8 mouse cellular contexts compared by ENCODE assay signal in genomic region chr15:77356248-77356810, GRCm38 (mm10). TPM values are rescaled to one million over a fixed set of nuclear protein-coding genes. Genes with fewer than 3 reads are reported as not detected.
A peak's percentile ranks its signal among the peaks of the same experiment; 100 is the strongest.
DNase-seq lines count a peak whose midpoint lies in the region; ATAC-seq lines count a peak whose summit lies in the region.

No protein-coding gene starts in this region.

- peak overlapping the region; percentile 14; the same call in 1 of the 2 replicates for H3K27ac ChIP-seq in forebrain, embryonic 16.5 days (ENCODE audit: low read length)
- no peak overlapping the region for H3K27ac ChIP-seq in liver, embryonic 13.5 days

- H3K4me3 ChIP-seq in forebrain, embryonic 16.5 days (replicated peaks; ENCODE audit: low read length): no peak overlapping the region
- H3K4me3 ChIP-seq in liver, embryonic 13.5 days (replicated peaks): peak overlapping the region; percentile 2; the same call in 1 of the 2 replicates

- no peak for DNase-seq in frontal cortex, postnatal 25 days (ENCODE audit: low spot score in 2 of 2)
- DNase-seq in ES-CJ7 (ENCODE audit: low read depth, low spot score): peak; percentile 96
- no peak for DNase-seq in liver, embryonic 13.5 days
- DNase-seq in adrenal gland, postnatal 25 days: no peak
- DNase-seq in kidney, postnatal 36 days: no peak

- H3K36me3 ChIP-seq in forebrain, embryonic 16.5 days (ENCODE audit: control insufficient read depth, insufficient read depth): no peaks in the 10 kb centered on the region
- H3K36me3 ChIP-seq in liver, embryonic 13.5 days: no peaks in the 10 kb centered on the region

- peak overlapping the region; percentile 40 for H3K4me2 ChIP-seq in forebrain, embryonic 16.5 days (ENCODE audit: low read length)
- peak overlapping the region; percentile 36 for H3K4me2 ChIP-seq in liver, embryonic 13.5 days

- H3K4me1 ChIP-seq in forebrain, embryonic 16.5 days (replicated peaks; ENCODE audit: control insufficient read depth, insufficient read depth, low read length): peaks cover 34% of the 10 kb centered on the region
- peaks cover 32% of the 10 kb centered on the region for H3K4me1 ChIP-seq in liver, embryonic 13.5 days (replicated peaks)

- H3K27me3 ChIP-seq in forebrain, embryonic 16.5 days (replicated peaks; ENCODE audit: control insufficient read depth, insufficient read depth, low read length): no peaks in the 10 kb centered on the region
- peaks cover 9% of the 10 kb centered on the region for H3K27me3 ChIP-seq in liver, embryonic 13.5 days

- H3K9ac ChIP-seq in forebrain, embryonic 16.5 days (replicated peaks; ENCODE audit: low read depth, low read length): peak overlapping the region; percentile 35; the same call in 1 of the 2 replicates
- H3K9ac ChIP-seq in liver, embryonic 13.5 days: no peak overlapping the region

- no peaks in the 10 kb centered on the region for H3K9me3 ChIP-seq in forebrain, embryonic 16.5 days (ENCODE audit: control insufficient read depth, low read length)
- no peaks in the 10 kb centered on the region for H3K9me3 ChIP-seq in liver, embryonic 13.5 days (replicated peaks)

- WGBS in forebrain, embryonic 16.5 days: 14% methylated on average over 11 of the region's 11 CpGs
- 11% methylated on average over 11 of the region's 11 CpGs for WGBS in liver, embryonic 13.5 days (ENCODE audit: insufficient replicate concordance)

- ATAC-seq in frontal cortex, adult (ENCODE audit: low TSS enrichment): peak; percentile 56
- ATAC-seq in forebrain, embryonic 16.5 days: peak; percentile 44
- peak; percentile 48 for ATAC-seq in liver, embryonic 13.5 days (ENCODE audit: low read depth)
- no peak for ATAC-seq in erythroid progenitor cell, adult 5-6 weeks (replicated peaks; ENCODE audit: low FRiP score, poor library complexity, severe bottlenecking)

RNA-seq across cellular contexts. Expression of gene Apol7a, which starts 42.6 kb away (rescaled TPM):
- polyA plus RNA-seq in forebrain, embryonic 16.5 days (2015; fragmentation: Nextera tagmentation; extraction: Ambion mirVana): not detected in 2 replicates
- 0.17 and 0.27 TPM in 2 replicates for polyA plus RNA-seq in liver, embryonic 13.5 days (2015; fragmentation: Nextera tagmentation; extraction: Ambion mirVana)
- not detected in 2 replicates for total RNA-seq in adrenal gland, postnatal 25 days (2021)
- total RNA-seq in erythroid progenitor cell, adult 5-6 weeks (2015; ENCODE audit: low replicate concordance): not detected in 2 replicates
- total RNA-seq in erythroid progenitor cell, adult 5-6 weeks (2017; ENCODE audit: low replicate concordance): not detected in 2 replicates

RNA-seq across cellular contexts. Expression of gene Rbfox2, which starts 49.5 kb away (rescaled TPM):
- polyA plus RNA-seq in forebrain, embryonic 16.5 days (2015; fragmentation: Nextera tagmentation; extraction: Ambion mirVana): 212 and 226 TPM in 2 replicates
- polyA plus RNA-seq in liver, embryonic 13.5 days (2015; fragmentation: Nextera tagmentation; extraction: Ambion mirVana): 6.7 and 9.5 TPM in 2 replicates
- 56.5 and 68.7 TPM in 2 replicates for total RNA-seq in adrenal gland, postnatal 25 days (2021)
- not detected in 2 replicates for total RNA-seq in erythroid progenitor cell, adult 5-6 weeks (2015; ENCODE audit: low replicate concordance)
- not detected in 2 replicates for total RNA-seq in erythroid progenitor cell, adult 5-6 weeks (2017; ENCODE audit: low replicate concordance)

RNA-seq across cellular contexts. Expression of gene Apol9a, which starts 54.6 kb away (rescaled TPM):
- 0.09 TPM in 1 of 2 replicates, not detected in the other for polyA plus RNA-seq in forebrain, embryonic 16.5 days (2015; fragmentation: Nextera tagmentation; extraction: Ambion mirVana)
- 0.06 TPM in 2 replicates for polyA plus RNA-seq in liver, embryonic 13.5 days (2015; fragmentation: Nextera tagmentation; extraction: Ambion mirVana)
- total RNA-seq in adrenal gland, postnatal 25 days (2021): 0.91 and 1.2 TPM in 2 replicates
- total RNA-seq in erythroid progenitor cell, adult 5-6 weeks (2015; ENCODE audit: low replicate concordance): not detected in 2 replicates
- total RNA-seq in erythroid progenitor cell, adult 5-6 weeks (2017; ENCODE audit: low replicate concordance): under 0.01 TPM in 1 of 2 replicates, not detected in the other

Comparison
In these comparisons a context has a peak if more than half of its experiments do, and no peak if none do; other contexts are left out.
1. RNA of gene Rbfox2, which starts 49.5 kb away (total RNA-seq): 56.5 to 68.7 TPM in adrenal gland, postnatal 25 days; not detected in erythroid progenitor cell, adult 5-6 weeks; every median in the first group is over 10 times any median in the second.